Mouse (Mus musculus): ENCODE data around the gene Gtf2e1. TPM values are rescaled to one million over a fixed set of nuclear protein-coding genes. Genes with fewer than 3 reads are reported as not detected.

Gene Gtf2e1
- polyA plus RNA-seq (2014; fragmentation: Illumina TruSeq; extraction: RNeasy Lipid Tissue Mini Kit (QIAGEN cat#74804)) = 32.0 TPM

DNA sequence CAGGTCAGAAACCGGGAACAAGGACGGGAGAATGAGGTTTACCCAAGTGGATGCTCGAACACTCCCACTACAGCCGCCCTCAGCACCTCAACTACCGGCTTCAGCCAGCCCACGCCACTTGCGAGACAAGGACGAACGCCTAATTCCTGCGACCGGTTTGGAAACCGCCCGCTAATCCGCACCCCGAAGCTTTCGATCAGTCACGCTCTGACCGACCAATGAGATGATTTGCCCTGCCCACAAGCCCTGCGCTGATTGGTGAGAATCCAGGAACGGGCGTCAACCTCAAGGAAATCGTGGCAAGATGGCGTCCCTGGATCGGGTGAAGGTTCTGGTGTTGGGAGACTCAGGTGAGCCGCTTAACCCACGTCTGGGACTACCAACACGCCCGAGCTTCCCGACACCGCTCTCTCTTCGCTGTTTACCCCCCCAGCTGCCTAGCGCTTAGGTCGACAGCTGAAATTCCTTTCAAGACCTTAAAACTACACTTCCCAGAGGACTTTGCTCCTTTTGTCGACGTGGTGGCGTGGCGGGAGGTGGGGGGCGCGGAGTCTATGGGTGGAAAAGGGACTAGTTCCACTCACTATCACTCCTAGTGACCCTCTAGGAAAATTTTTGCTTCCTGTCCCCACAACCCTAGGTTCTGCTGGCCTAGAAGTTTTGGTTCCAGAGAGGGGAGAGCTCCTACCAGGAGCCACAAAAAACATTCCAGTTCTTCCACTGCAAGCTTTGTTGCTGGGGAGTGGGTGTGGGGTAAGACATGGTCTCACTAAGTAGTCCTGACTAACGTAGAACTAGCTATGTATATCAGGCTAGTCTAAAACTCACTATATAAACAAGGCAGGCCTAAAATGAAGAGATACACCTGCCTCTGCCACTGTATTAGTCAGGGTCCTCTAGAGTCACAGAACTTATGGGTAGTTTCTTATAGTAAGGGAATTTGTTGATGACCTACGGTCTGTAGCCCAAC, at the start of gene Gtf2e1, which contains the start of gene Rabl3:
Gene Gtf2e1, minus strand, starts transcription at position 179 of the 970 bp plus-strand sequence.
Gene Rabl3, plus strand, starts transcription at position 275 of the 970 bp plus-strand sequence.

DNA sequence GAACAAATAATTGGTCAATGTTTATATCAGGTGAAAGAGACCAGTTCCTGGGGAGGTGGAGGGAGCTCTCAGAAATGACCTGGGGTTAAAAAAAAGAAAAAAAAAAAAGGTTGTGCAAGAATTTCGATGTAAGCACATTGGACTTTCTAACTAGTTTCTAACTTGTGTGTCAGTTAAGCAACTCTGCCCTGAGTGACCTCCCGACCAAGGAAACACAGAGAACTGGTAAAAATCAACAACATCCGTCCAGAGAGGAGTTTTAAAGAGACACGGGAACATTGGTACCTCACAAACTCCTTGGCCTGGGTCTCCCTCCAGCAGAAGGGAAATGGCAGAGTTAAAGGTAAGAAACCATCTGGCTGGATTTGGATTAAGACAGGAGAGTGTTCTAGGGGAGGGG, 40.4 kb upstream of the Gtf2e1 start, which contains the start of gene Hgd:
Gene Hgd, plus strand, starts transcription at position 160 of the 400 bp plus-strand sequence.

Other genes starting within 250 kb of the Gtf2e1 start
- gene Stxbp5l, start 154.8 kb downstream of the Gtf2e1 start, polyA plus RNA-seq (2014; fragmentation: Illumina TruSeq; extraction: RNeasy Lipid Tissue Mini Kit (QIAGEN cat#74804)) = 2.3 TPM
- 25.8 TPM for gene Rabl3, start 96 bp upstream of the Gtf2e1 start, polyA plus RNA-seq (2014; fragmentation: Illumina TruSeq; extraction: RNeasy Lipid Tissue Mini Kit (QIAGEN cat#74804))
- not detected for gene Hgd, start 40.4 kb upstream of the Gtf2e1 start, polyA plus RNA-seq (2014; fragmentation: Illumina TruSeq; extraction: RNeasy Lipid Tissue Mini Kit (QIAGEN cat#74804))
- 213 TPM for gene Ndufb4, start 114.7 kb upstream of the Gtf2e1 start, polyA plus RNA-seq (2014; fragmentation: Illumina TruSeq; extraction: RNeasy Lipid Tissue Mini Kit (QIAGEN cat#74804))
- gene Fstl1, start 237.1 kb upstream of the Gtf2e1 start, polyA plus RNA-seq (2014; fragmentation: Illumina TruSeq; extraction: RNeasy Lipid Tissue Mini Kit (QIAGEN cat#74804)) = 108 TPM